Mouse (Mus musculus): Measurements from ENCODE around the gene Svs2.
"Not testable (repeated sequence)": the region's sequence is repeated elsewhere in the genome, so short reads cannot be mapped to it uniquely, and the experiment has no call there.

- TF ChIP-seq CTCF (IDR thresholded peaks at IDR 0.05; ENCODE audit: low read depth, low read length); POLR2A (IDR thresholded peaks at IDR 0.05; ENCODE audit: extremely low read depth, insufficient read depth, low read length): not testable (repeated sequence)
Measured at GRCm38 (mm10) chr2:164206011-164206410, 32.3 kb downstream of the Svs2 start.
